Mouse (Mus musculus) ovary, adult 18-20 months (tissue): Measurements from ENCODE around the gene Lingo3.
A peak's percentile ranks its signal among the peaks of the same experiment; 100 is the strongest.

ENCODE experiments used
- DNase-seq: peaks from one replicate; pipeline ENCODE4 v3.0.0; 2022; ENCODE audit warnings: low spot score, mixed read lengths

Gene Lingo3

DNA sequence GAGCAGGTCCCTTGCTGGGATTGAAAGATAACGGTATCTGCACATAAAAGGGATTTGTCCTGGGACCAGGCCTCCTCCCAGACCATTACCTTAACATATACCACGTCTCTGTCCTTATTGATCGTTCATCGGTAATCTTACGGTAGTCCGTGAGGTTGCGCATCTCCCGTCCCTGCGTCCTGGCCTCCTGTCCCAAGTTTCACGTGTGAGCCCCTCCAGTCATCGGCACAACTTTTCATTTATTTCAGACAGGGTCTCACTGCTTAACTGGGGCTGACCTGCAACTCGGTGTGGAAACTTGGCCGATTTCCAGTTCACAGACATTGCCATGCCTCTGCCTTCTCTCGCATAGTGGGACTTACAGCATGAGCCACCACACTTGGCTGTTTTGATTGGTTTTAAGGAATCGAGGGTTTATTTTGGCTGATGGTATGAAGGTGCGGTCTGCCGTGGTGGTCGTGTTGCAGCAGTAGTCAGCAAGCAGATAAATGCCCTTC, 44.7 kb downstream of the Lingo3 start:
- DNase-seq: no peak

DNA sequence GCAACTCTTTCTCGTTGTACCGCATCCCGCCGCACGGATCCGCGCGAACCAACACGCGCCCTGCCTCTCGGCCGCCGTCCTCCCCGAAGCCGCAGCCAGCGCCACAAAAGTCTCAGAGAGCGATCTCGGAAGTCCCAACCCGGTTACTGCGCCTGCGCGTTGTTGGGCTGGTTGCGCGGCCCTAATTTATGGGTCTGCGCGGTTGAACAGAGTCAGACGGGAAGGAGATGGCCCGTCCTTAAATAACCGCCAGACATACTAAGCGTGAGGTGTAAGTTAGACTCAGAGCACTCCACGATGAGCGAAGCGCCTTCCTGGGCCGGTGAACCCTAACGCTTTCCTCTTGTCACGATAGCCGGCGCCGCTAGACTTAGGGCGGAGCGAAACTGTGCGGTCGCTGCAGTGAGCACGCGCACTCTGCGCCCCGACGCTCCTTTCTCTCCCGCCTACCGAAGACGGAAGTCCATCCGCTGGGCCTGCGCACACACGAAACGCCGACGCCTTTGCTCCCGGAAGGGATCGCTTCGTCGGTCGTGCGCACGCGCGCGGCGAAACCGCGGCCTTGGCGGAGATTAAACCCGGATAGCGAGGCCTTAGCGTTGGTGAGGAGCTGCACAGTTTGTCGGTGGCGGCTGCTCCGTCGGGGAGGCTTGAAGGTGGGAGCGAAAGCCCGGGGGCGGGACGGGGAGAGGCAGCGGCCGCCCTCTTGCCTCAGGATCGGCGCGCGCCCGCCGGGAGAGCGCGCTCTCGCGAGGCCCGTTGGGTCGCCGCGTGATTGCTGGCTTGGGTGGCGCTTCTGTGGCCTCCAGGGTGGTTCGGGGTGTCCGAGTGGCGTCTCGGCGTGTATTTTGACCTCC, 45.5 kb downstream of the Lingo3 start, which contains the start of the genes Sf3a2 and Plekhj1:
TSS of gene Sf3a2 (plus strand) at position 49 of the 857 bp plus-strand sequence.
TSS of gene Plekhj1 (minus strand) at position 477 of the 857 bp plus-strand sequence.
- DNase-seq: peak; percentile 95

DNA sequence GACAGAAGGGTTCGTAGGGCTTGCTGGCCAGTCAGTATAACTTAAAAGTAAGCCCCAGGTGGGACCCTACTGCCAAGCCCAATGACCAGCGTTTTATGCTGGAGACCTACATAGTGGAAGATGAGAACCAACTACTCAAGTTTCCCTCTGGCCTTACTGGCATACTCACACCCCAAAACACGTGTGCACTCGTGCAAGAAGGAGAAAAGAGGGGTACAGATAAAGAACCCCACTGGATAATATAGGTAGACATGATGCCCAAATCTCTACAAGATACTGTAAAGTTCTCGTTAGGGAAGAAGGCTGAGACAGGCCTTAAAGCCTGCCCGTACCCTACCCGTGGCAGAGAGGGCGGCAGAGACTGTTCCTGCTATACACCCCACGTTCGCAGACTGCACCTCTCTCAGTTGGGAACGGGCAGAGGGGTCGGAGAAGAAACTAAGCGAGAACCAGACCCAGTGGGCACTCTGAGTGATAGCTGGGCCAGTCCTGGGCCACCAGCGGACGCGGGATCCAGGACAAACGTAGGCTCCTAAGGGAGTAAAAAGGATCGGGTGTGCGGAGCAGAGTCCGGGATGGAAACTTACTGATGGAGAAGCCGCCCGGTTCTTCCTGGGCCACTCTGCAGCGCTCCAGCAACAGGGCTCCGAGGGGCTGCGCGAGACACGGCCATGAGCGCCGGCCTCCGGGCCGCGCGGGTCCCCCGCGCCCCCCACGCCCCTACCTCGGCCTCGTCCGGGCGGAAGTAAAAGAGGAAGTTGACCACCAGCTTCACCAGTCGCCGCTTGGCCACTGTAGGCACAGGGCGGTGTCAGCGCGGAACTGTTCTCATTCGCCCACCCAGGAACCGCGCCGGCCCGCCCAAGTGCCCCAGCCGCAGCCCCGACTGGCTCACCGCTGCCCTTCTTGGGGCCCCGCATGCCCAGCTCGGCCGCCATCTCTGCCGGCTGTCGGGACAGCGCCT, 46.4 kb downstream of the Lingo3 start:
- no peak for DNase-seq

- DNase-seq: no peak
Observed at GRCm38 (mm10) chr10:80796307-80796848, 47.5 kb downstream of the Lingo3 start.

GRCm38 (mm10) chr10:80794750-80795149, 49.1 kb downstream of the Lingo3 start:
- DNase-seq: no peak

DNA sequence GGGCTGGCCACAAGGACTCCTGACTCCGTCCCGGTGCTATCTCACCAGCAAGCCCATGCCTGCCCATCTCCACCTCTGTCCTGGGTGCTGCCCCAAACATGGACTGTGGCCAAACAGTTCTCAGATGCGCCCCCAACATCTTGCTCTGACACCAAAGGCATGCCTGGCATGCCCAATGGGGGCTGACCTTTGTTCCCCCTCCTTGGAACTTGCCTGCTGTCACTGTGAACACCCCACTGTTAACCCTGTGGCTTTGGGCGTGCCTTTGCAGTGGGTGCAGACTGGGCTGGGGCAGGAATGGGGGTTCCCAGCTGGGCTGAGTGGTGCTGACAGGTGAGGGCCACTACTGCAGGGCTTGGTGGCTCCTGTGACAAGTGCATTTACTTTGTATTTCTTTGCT, 50.0 kb downstream of the Lingo3 start:
- no peak for DNase-seq

DNA sequence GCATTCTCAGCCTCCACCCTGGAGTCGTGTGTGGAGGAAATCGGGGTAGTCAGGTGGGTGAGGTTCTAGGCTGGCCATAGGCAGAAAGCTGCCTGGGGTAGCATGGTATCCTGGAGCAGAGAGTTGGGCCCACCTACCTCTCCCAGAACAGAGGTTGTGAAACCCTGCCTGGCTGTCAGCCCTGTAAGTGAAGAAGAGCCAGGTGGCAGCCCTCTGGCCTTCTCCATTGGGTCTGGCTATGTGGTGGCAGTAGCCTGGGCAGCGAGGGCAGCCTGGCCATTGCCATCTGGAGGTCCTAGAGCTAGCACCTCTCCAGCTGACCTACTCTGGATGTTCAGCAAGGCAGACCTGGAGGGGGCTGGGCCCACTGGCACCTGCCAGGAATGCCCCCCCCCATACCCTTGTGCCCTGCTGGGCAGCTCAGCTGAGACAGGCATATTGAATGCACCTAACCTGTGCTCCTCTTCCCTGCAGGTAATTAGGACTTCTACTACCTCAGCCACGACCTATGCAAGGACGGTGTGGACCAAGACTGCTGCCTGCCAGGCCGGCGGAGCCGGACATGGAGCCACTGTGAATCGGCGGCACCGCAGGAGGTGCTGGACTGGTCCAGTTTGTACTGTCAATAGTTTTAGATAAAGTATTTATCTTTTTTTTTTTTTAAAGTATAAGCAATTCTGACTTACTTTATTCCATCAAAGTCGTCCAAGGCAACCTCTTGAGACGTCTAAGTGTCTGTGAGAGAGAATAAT, 50.6 kb downstream of the Lingo3 start:
- no peak for DNase-seq

- DNase-seq: peak; percentile 60
Observed at GRCm38 (mm10) chr10:80792175-80793032, 51.4 kb downstream of the Lingo3 start.

- DNase-seq: no peak
Observed at GRCm38 (mm10) chr10:80791476-80792174, 52.2 kb downstream of the Lingo3 start.

GRCm38 (mm10) chr10:80790761-80791404, 53.0 kb downstream of the Lingo3 start:
- DNase-seq: no peak

GRCm38 (mm10) chr10:80787517-80787916, 56.3 kb downstream of the Lingo3 start:
- no peak for DNase-seq

GRCm38 (mm10) chr10:80785963-80786362, 57.9 kb downstream of the Lingo3 start:
- no peak for DNase-seq

DNA sequence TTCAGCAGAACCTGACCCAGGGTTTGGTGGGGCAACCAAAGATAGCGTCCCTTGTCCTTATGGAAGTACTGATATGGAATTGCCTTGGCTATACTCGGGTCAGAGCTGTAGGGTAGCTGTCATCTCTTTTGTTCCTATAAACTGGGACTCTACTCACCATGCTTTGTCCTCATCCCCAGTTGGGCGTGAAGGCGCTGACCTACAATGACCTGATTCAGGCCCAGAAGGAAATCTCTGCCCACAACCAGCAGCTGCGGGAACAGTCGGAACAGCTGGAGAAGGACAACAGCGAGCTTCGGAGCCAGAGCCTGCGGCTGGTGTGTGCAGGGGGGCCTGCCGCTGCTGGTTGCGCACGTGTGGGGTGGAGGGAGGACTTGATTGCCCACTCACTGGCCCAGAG, 59.0 kb downstream of the Lingo3 start:
- DNase-seq: no peak

GRCm38 (mm10) chr10:80784302-80784701, 59.5 kb downstream of the Lingo3 start:
- DNase-seq: no peak
